Mouse (Mus musculus): Measurements from ENCODE around the gene Nptxr. TPM values are rescaled to one million over a fixed set of nuclear protein-coding genes. Genes with fewer than 3 reads are reported as not detected.

The Nptxr gene
- polyA plus RNA-seq, 1 experiment from 2014 or later: 24.7 TPM

DNA sequence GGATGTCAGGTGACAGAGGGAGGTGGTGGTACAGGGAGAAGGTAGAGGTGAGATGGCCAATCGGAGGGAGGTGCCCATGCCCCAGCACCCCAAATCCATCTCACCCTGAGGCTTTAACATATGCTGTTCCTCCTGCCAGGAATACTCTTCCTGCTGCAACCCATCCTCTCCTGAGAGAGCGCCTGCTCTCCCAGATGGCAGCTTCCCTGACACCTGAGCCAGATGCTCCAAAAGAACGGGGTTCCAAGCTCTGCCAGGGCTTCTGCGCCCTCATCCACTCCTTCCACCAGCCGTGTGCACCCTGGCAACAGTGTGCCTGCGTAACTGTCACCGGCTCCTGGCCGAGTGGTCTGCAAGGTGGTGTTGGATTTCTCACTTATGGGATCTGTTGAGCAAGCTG, 6.9 kb downstream of the Nptxr start:
- Histone ChIP-seq H3K36me3 (ENCODE audit: control insufficient read depth, insufficient read depth) (no peaks in the 10 kb centered on the region), H3K4me3 (replicated peaks; ENCODE audit: low read length) (no peak overlapping the region), H3K27ac (ENCODE audit: low read length) (no peak overlapping the region), H3K4me2 (ENCODE audit: low read length) (no peak overlapping the region), H3K4me1 (replicated peaks; ENCODE audit: control insufficient read depth, insufficient read depth, low read length) (no peaks in the 10 kb centered on the region; the same call in 1 of the 2 replicates), H3K9me3 (ENCODE audit: control insufficient read depth, low read length) (no peaks in the 10 kb centered on the region), H3K27me3 (replicated peaks; ENCODE audit: control insufficient read depth, insufficient read depth, low read length) (peaks cover 6% of the 10 kb centered on the region), H3K9ac (replicated peaks; ENCODE audit: low read depth, low read length) (no peak overlapping the region)
- ATAC-seq: no peak
- 85% methylated on average over 8 of the region's 8 CpGs for WGBS

DNA sequence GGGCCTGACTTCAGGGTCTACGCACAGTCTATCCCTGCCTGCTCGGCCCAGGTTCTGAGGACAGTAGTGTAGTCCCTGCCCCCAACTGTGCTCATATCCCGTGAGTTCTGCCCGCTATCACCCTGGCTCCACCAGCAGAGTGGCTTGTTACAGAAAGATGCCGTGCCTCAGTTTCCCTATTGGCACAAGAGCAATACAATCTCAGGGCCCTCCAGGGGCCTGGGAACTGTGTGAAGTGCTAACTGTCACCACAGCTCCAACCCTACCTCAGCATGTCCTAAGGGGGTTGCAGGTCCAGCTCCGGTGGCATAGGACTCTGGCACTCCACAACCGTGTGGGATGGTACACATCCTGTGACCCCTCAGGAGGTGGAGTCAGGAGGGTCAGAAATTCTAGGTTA, 7.5 kb downstream of the Nptxr start:
- Histone ChIP-seq H3K36me3 (ENCODE audit: control insufficient read depth, insufficient read depth) (no peaks in the 10 kb centered on the region), H3K9ac (replicated peaks; ENCODE audit: low read depth, low read length) (no peak overlapping the region), H3K27ac (ENCODE audit: low read length) (no peak overlapping the region), H3K4me2 (ENCODE audit: low read length) (no peak overlapping the region), H3K4me3 (replicated peaks; ENCODE audit: low read length) (no peak overlapping the region), H3K27me3 (replicated peaks; ENCODE audit: control insufficient read depth, insufficient read depth, low read length) (peaks cover 5% of the 10 kb centered on the region), H3K4me1 (replicated peaks; ENCODE audit: control insufficient read depth, insufficient read depth, low read length) (no peaks in the 10 kb centered on the region; the same call in 1 of the 2 replicates), H3K9me3 (ENCODE audit: control insufficient read depth, low read length) (no peaks in the 10 kb centered on the region)
- 89% methylated on average over 7 of the region's 7 CpGs for WGBS
- ATAC-seq: no peak

DNA sequence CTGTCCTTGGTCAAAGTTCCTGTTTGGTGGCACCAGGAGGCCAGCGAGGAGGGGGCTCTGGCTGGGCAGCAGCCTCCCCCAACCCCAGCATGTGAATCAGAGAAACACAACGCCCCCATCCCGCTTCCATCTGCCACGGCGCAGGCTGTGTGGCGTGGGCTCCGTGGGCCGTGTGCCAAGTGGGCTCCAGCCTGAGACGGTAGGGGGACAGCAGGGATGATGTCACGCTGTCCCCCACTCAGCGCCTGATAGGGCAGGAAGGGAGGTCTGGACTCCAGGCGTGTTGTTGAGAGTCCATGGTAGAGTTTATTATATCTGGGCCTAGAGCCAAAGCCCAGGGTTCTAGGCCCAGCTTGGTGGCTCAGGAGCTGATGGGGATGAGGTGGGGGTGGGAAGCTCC, 8.3 kb downstream of the Nptxr start:
- Histone ChIP-seq H3K9ac (replicated peaks; ENCODE audit: low read depth, low read length) (no peak overlapping the region), H3K9me3 (ENCODE audit: control insufficient read depth, low read length) (no peaks in the 10 kb centered on the region), H3K4me3 (replicated peaks; ENCODE audit: low read length) (no peak overlapping the region), H3K36me3 (ENCODE audit: control insufficient read depth, insufficient read depth) (no peaks in the 10 kb centered on the region), H3K27me3 (replicated peaks; ENCODE audit: control insufficient read depth, insufficient read depth, low read length) (peaks cover 4% of the 10 kb centered on the region; the same call in 1 of the 2 replicates), H3K4me2 (ENCODE audit: low read length) (no peak overlapping the region), H3K27ac (ENCODE audit: low read length) (no peak overlapping the region), H3K4me1 (replicated peaks; ENCODE audit: control insufficient read depth, insufficient read depth, low read length) (no peaks in the 10 kb centered on the region; the same call in 1 of the 2 replicates)
- 75% methylated on average over 12 of the region's 12 CpGs for WGBS
- no peak for ATAC-seq

DNA sequence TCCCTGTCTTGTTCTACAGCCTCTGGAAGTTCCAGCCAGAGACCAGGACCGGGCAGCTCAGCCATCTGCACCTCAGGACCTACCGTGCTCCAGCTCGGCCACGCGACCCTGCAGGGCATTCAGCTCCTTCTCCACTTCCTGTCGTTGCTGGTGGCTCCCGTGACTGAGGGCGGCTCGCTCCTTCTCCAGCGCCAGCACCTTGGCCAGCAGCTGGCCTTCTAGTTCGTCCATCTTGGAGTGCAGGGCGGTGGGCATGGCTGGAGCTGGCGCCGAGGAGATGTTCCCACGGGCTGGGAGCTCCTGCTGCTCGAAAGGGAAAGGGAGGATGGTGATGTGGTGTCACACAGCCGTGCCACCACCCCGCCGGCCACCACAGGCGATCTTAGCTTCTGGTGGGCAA, 10.4 kb downstream of the Nptxr start:
- Histone ChIP-seq H3K36me3 (ENCODE audit: control insufficient read depth, insufficient read depth) (no peaks in the 10 kb centered on the region), H3K4me3 (replicated peaks; ENCODE audit: low read length) (no peak overlapping the region), H3K4me1 (replicated peaks; ENCODE audit: control insufficient read depth, insufficient read depth, low read length) (no peaks in the 10 kb centered on the region; the same call in 1 of the 2 replicates), H3K9ac (replicated peaks; ENCODE audit: low read depth, low read length) (no peak overlapping the region), H3K9me3 (ENCODE audit: control insufficient read depth, low read length) (no peaks in the 10 kb centered on the region), H3K27ac (ENCODE audit: low read length) (no peak overlapping the region), H3K27me3 (replicated peaks; ENCODE audit: control insufficient read depth, insufficient read depth, low read length) (peaks cover 4% of the 10 kb centered on the region; the same call in 1 of the 2 replicates), H3K4me2 (ENCODE audit: low read length) (no peak overlapping the region)
- 35% methylated on average over 20 of the region's 20 CpGs for WGBS
- no peak for ATAC-seq

DNA sequence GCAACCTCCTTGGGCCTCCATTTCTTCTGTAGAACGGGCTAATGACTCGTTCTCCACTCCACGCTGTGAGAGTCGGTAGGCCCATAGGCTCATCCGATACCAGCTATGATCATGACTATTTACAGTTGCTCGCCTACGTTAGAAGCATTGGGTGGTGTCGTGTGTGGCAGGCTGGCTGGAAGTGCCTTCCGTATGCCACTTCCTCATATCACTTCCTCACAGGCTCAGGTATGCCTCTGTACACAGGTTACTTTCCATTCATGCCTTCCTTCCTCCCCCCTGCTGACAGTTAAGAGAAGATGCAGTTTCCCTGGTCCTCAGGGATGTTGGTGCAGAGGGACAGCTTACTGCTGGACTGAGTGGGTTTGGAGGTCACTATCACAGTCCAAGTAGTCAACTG, 11.5 kb downstream of the Nptxr start:
- no peak for ATAC-seq
- Histone ChIP-seq H3K27me3 (replicated peaks; ENCODE audit: control insufficient read depth, insufficient read depth, low read length) (peaks cover 4% of the 10 kb centered on the region; the same call in 1 of the 2 replicates), H3K9me3 (ENCODE audit: control insufficient read depth, low read length) (no peaks in the 10 kb centered on the region), H3K4me3 (replicated peaks; ENCODE audit: low read length) (no peak overlapping the region), H3K4me1 (replicated peaks; ENCODE audit: control insufficient read depth, insufficient read depth, low read length) (no peaks in the 10 kb centered on the region; the same call in 1 of the 2 replicates), H3K27ac (ENCODE audit: low read length) (no peak overlapping the region), H3K36me3 (ENCODE audit: control insufficient read depth, insufficient read depth) (no peaks in the 10 kb centered on the region), H3K4me2 (ENCODE audit: low read length) (no peak overlapping the region), H3K9ac (replicated peaks; ENCODE audit: low read depth, low read length) (no peak overlapping the region)
- WGBS: 93% methylated on average over 9 of the region's 9 CpGs

DNA sequence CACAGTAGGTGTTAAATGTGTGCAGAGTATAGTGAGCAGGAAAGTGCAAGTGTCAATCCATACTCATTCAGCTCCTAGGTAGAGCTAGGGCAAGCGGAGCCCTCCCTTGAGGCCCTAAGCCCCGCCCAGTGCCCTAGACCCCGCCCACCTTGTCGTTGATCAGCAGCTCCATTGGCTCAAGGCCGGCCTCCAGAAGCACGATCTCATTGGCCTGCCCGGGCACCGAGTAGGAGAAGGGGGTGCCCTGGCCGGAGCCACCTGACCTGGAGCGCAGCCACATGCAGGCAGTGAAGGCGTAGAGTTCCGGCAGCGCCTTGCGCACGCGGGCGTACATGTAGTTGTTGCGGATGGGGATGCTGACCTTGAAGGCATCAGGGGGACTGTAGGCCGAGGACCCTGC, 12.1 kb downstream of the Nptxr start:
- H3K4me3 ChIP-seq (replicated peaks; ENCODE audit: low read length): no peak overlapping the region
- no peaks in the 10 kb centered on the region for H3K9me3 ChIP-seq (ENCODE audit: control insufficient read depth, low read length)
- no peak for ATAC-seq
- H3K36me3 ChIP-seq (ENCODE audit: control insufficient read depth, insufficient read depth): no peaks in the 10 kb centered on the region
- H3K4me2 ChIP-seq (ENCODE audit: low read length): no peak overlapping the region
- 20% methylated on average over 19 of the region's 19 CpGs for WGBS
- no peak overlapping the region for H3K9ac ChIP-seq (replicated peaks; ENCODE audit: low read depth, low read length)
- no peak overlapping the region for H3K27ac ChIP-seq (ENCODE audit: low read length)
- peaks cover 4% of the 10 kb centered on the region; the same call in 1 of the 2 replicates for H3K27me3 ChIP-seq (replicated peaks; ENCODE audit: control insufficient read depth, insufficient read depth, low read length)
- no peaks in the 10 kb centered on the region; the same call in 1 of the 2 replicates for H3K4me1 ChIP-seq (replicated peaks; ENCODE audit: control insufficient read depth, insufficient read depth, low read length)

DNA sequence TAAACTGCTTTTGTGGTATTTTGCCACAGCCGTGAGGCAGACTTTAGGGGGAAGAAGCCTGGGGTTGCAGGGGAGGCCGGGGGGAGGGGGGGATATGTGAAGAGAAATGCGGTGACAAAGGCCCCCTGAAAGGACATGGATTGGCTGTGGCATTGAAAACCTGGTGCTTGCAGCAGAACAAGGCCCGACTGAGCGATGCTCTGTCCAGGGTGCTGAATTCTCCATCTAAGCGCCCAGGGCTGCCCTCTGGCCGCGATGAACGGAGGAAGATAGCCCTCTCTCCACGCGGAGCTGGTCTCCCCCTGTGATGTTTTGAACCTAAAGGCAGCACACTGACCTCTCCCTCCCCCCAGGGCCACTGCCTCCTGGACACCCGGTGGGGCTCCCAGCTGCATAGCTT, 13.1 kb downstream of the Nptxr start:
- Histone ChIP-seq H3K27ac (ENCODE audit: low read length) (no peak overlapping the region), H3K27me3 (replicated peaks; ENCODE audit: control insufficient read depth, insufficient read depth, low read length) (peaks cover 4% of the 10 kb centered on the region; the same call in 1 of the 2 replicates), H3K9ac (replicated peaks; ENCODE audit: low read depth, low read length) (no peak overlapping the region), H3K36me3 (ENCODE audit: control insufficient read depth, insufficient read depth) (no peaks in the 10 kb centered on the region), H3K9me3 (ENCODE audit: control insufficient read depth, low read length) (no peaks in the 10 kb centered on the region), H3K4me1 (replicated peaks; ENCODE audit: control insufficient read depth, insufficient read depth, low read length) (no peaks in the 10 kb centered on the region; the same call in 1 of the 2 replicates), H3K4me3 (replicated peaks; ENCODE audit: low read length) (no peak overlapping the region), H3K4me2 (ENCODE audit: low read length) (no peak overlapping the region)
- WGBS: 3% methylated on average over 12 of the region's 12 CpGs
- ATAC-seq: no peak

DNA sequence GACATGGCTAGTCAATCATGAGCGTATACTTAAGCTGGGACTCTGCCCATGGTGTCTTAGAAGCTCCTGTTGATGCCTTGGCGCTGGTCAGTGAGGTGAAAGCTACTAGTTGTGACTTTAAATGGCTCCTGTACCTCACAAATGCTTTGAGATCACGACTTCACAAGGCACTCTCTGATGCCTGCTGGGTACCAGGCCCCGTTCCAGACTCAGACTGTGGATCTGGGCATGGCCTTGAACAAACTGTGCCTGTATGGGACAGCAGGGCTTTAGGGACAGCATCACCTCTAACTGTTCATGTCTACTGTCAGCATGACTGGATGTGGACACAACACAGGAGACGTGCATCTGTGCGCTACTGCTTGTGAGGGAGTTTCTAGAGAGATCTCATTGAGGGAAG, 13.7 kb downstream of the Nptxr start:
- Histone ChIP-seq H3K9ac (replicated peaks; ENCODE audit: low read depth, low read length) (no peak overlapping the region), H3K4me3 (replicated peaks; ENCODE audit: low read length) (no peak overlapping the region), H3K4me1 (replicated peaks; ENCODE audit: control insufficient read depth, insufficient read depth, low read length) (no peaks in the 10 kb centered on the region; the same call in 1 of the 2 replicates), H3K36me3 (ENCODE audit: control insufficient read depth, insufficient read depth) (no peaks in the 10 kb centered on the region), H3K4me2 (ENCODE audit: low read length) (no peak overlapping the region), H3K27me3 (replicated peaks; ENCODE audit: control insufficient read depth, insufficient read depth, low read length) (peaks cover 4% of the 10 kb centered on the region; the same call in 1 of the 2 replicates), H3K27ac (ENCODE audit: low read length) (no peak overlapping the region), H3K9me3 (ENCODE audit: control insufficient read depth, low read length) (no peaks in the 10 kb centered on the region)
- ATAC-seq: no peak
- WGBS: 90% methylated on average over 6 of the region's 6 CpGs

DNA sequence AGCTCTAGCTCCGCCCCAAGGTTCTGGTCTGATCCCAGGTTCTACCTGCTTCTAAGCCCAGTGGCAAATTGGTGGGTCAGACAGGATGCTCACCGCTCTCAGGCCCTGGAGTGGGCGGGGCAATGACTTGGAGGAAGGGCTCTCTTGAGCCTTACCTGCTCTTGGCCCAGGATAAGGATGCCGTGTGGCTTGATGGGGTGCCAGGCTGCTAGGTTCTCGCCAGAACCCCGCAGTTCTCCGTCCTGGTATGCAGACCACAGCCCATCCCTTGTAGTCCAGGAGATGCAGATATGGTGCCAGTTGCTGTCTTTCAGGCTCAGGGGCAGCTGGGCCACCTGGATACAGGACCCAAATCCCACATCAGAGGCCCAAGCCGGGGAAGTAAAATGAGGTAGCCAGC, 14.5 kb downstream of the Nptxr start:
- no peak overlapping the region for H3K4me2 ChIP-seq (ENCODE audit: low read length)
- H3K9ac ChIP-seq (replicated peaks; ENCODE audit: low read depth, low read length): no peak overlapping the region
- ATAC-seq: no peak
- peaks cover 4% of the 10 kb centered on the region; the same call in 1 of the 2 replicates for H3K27me3 ChIP-seq (replicated peaks; ENCODE audit: control insufficient read depth, insufficient read depth, low read length)
- no peaks in the 10 kb centered on the region for H3K9me3 ChIP-seq (ENCODE audit: control insufficient read depth, low read length)
- no peak overlapping the region for H3K27ac ChIP-seq (ENCODE audit: low read length)
- no peaks in the 10 kb centered on the region for H3K36me3 ChIP-seq (ENCODE audit: control insufficient read depth, insufficient read depth)
- no peak overlapping the region for H3K4me3 ChIP-seq (replicated peaks; ENCODE audit: low read length)
- WGBS: 59% methylated on average over 8 of the region's 8 CpGs
- no peaks in the 10 kb centered on the region; the same call in 1 of the 2 replicates for H3K4me1 ChIP-seq (replicated peaks; ENCODE audit: control insufficient read depth, insufficient read depth, low read length)

DNA sequence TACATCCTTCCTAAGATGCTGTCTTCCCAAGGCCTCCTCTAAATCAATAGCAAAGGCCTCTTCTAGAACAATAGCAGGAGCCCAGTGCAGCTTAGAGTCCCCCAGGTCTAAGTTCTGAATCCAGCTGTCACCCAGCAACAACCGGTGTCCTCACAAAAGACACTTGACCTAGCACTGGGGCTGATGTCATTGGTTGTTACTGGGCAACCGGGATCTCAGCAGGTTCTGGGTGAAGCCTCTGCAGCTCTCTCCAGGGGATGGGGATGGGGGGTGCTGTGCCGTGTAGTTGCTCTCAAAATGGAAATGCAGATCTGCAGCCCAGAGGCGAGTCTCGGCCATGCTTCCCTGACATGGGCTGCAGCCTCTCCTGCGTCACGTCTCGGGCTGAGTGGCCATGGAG, 16.8 kb downstream of the Nptxr start:
- Histone ChIP-seq H3K27me3 (replicated peaks; ENCODE audit: control insufficient read depth, insufficient read depth, low read length) (peaks cover 4% of the 10 kb centered on the region; the same call in 1 of the 2 replicates), H3K27ac (ENCODE audit: low read length) (no peak overlapping the region), H3K4me3 (replicated peaks; ENCODE audit: low read length) (no peak overlapping the region), H3K9ac (replicated peaks; ENCODE audit: low read depth, low read length) (no peak overlapping the region), H3K9me3 (ENCODE audit: control insufficient read depth, low read length) (no peaks in the 10 kb centered on the region), H3K4me1 (replicated peaks; ENCODE audit: control insufficient read depth, insufficient read depth, low read length) (no peaks in the 10 kb centered on the region; the same call in 1 of the 2 replicates), H3K4me2 (ENCODE audit: low read length) (no peak overlapping the region), H3K36me3 (ENCODE audit: control insufficient read depth, insufficient read depth) (no peaks in the 10 kb centered on the region)
- ATAC-seq: no peak
- 46% methylated on average over 8 of the region's 8 CpGs for WGBS
